Comparison of ENCODE assay signal across 14 mouse cellular contexts in genomic region chr17:12204689-12205014, GRCm38 (mm10).
DNase-seq lines count a peak whose midpoint lies in the region; ATAC-seq and TF ChIP-seq lines count a peak whose summit lies in the region.
"Had no signal": no experiment of that assay in that cellular context is flagged by ENCODE, and none has a peak within 500 bp of the region (broad histone marks: within the 10 kb centered on the region; RNA-seq: fewer than 3 reads in every experiment).

No protein-coding gene starts in this region.

- H3K27ac ChIP-seq in forebrain, embryonic 11.5 days (ENCODE audit: low read depth, low read length): peak overlapping the region; percentile 46; the same call in 1 of the 2 replicates
- H3K27ac ChIP-seq in forebrain, postnatal 0 days (ENCODE audit: low read depth, low read length): no peak overlapping the region
- peak overlapping the region; percentile 100 for H3K27ac ChIP-seq in liver, embryonic 11.5 days (ENCODE audit: low read depth, low read length)
- peak overlapping the region; percentile 66 for H3K27ac ChIP-seq in intestine, embryonic 15.5 days
- H3K27ac ChIP-seq in stomach, embryonic 14.5 days (ENCODE audit: low read length): peak overlapping the region; percentile 35; the same call in 1 of the 2 replicates
- H3K27ac ChIP-seq: left cerebral cortex, adult 2 months had no signal

- H3K4me1 ChIP-seq in forebrain, embryonic 11.5 days (replicated peaks; ENCODE audit: control insufficient read depth, insufficient read depth, low read length): no peaks in the 10 kb centered on the region
- peaks cover 9% of the 10 kb centered on the region for H3K4me1 ChIP-seq in forebrain, postnatal 0 days (ENCODE audit: insufficient read depth)
- H3K4me1 ChIP-seq in liver, embryonic 11.5 days (replicated peaks; ENCODE audit: control insufficient read depth, insufficient read depth, low read length): peaks cover 68% of the 10 kb centered on the region
- H3K4me1 ChIP-seq in intestine, embryonic 15.5 days (replicated peaks): peaks cover 37% of the 10 kb centered on the region
- peaks cover 42% of the 10 kb centered on the region for H3K4me1 ChIP-seq in stomach, embryonic 14.5 days (ENCODE audit: control insufficient read depth, insufficient read depth, low read length)

- H3K9me3 ChIP-seq in forebrain, embryonic 11.5 days (ENCODE audit: control insufficient read depth, low read length): no peaks in the 10 kb centered on the region
- no peaks in the 10 kb centered on the region for H3K9me3 ChIP-seq in forebrain, postnatal 0 days (ENCODE audit: low read length)
- no peaks in the 10 kb centered on the region for H3K9me3 ChIP-seq in liver, embryonic 11.5 days (ENCODE audit: control insufficient read depth, low read length)
- no peaks in the 10 kb centered on the region for H3K9me3 ChIP-seq in intestine, embryonic 15.5 days
- no peaks in the 10 kb centered on the region for H3K9me3 ChIP-seq in stomach, embryonic 14.5 days (ENCODE audit: control insufficient read depth, low read depth, low read length)

- TF ChIP-seq CTCF in forebrain, postnatal 0 days (IDR thresholded peaks at IDR 0.05; ENCODE audit: low read depth): no peak

- no peak overlapping the region for H3K9ac ChIP-seq in forebrain, embryonic 11.5 days (ENCODE audit: low read length)
- H3K9ac ChIP-seq in forebrain, postnatal 0 days: no peak overlapping the region
- peak overlapping the region; percentile 67 for H3K9ac ChIP-seq in liver, embryonic 11.5 days (ENCODE audit: low read depth, low read length)
- H3K9ac ChIP-seq in intestine, embryonic 15.5 days: no peak overlapping the region
- H3K9ac ChIP-seq in stomach, embryonic 14.5 days (replicated peaks; ENCODE audit: low read depth, low read length): no peak overlapping the region

- DNase-seq in forebrain, embryonic 11.5 days (ENCODE audit: low spot score): no peak
- no peak for DNase-seq in forebrain, postnatal 0 days
- no peak for DNase-seq in liver, embryonic 11.5 days (ENCODE audit: low spot score)
- no peak for DNase-seq in liver
- DNase-seq in gastrocnemius, postnatal 36 days: no peak
- no peak for DNase-seq in left cerebral cortex, postnatal 10 days (ENCODE audit: extremely low spot score in 1 of 2, low spot score in 2 of 2)
- DNase-seq: adrenal gland, postnatal 25 days; cerebellum, adult 8-10 months; gastrocnemius, postnatal 25 days; kidney, adult 11 months; lung, postnatal 36 days had no signal

- intact Hi-C loops in gastrocnemius, postnatal 36 days (cut with DNase I): no loop called here
- intact Hi-C loops in left cerebral cortex, postnatal 10 days (cut with DNase I): no loop called here

- no peaks in the 10 kb centered on the region for H3K27me3 ChIP-seq in forebrain, embryonic 11.5 days (ENCODE audit: control insufficient read depth, insufficient read depth, low read length)
- no peaks in the 10 kb centered on the region for H3K27me3 ChIP-seq in forebrain, postnatal 0 days (ENCODE audit: insufficient read depth, low read length)
- H3K27me3 ChIP-seq in liver, embryonic 11.5 days (replicated peaks; ENCODE audit: control insufficient read depth, insufficient read depth, low read length): no peaks in the 10 kb centered on the region
- H3K27me3 ChIP-seq in intestine, embryonic 15.5 days (replicated peaks): no peaks in the 10 kb centered on the region
- H3K27me3 ChIP-seq in stomach, embryonic 14.5 days (ENCODE audit: control insufficient read depth, insufficient read depth, low read length): no peaks in the 10 kb centered on the region

- H3K4me2 ChIP-seq in forebrain, embryonic 11.5 days (ENCODE audit: low read depth, low read length, severe bottlenecking): no peak overlapping the region
- H3K4me2 ChIP-seq in forebrain, postnatal 0 days (ENCODE audit: low read depth): no peak overlapping the region
- peak overlapping the region; percentile 46 for H3K4me2 ChIP-seq in liver, embryonic 11.5 days
- no peak overlapping the region for H3K4me2 ChIP-seq in intestine, embryonic 15.5 days (replicated peaks)
- H3K4me2 ChIP-seq in stomach, embryonic 14.5 days (replicated peaks; ENCODE audit: low read depth, low read length): no peak overlapping the region

- no peak for ATAC-seq in forebrain, embryonic 11.5 days (replicated peaks; ENCODE audit: low FRiP score)
- no peak for ATAC-seq in forebrain, postnatal 0 days
- ATAC-seq in liver, embryonic 11.5 days (replicated peaks; ENCODE audit: low FRiP score): no peak
- ATAC-seq in intestine, embryonic 15.5 days: no peak
- ATAC-seq in stomach, embryonic 14.5 days (ENCODE audit: insufficient number of reproducible peaks, insufficient read depth, low FRiP score, low read depth): no peak

- WGBS in forebrain, embryonic 11.5 days: 86% methylated on average over 3 of the region's 3 CpGs
- WGBS in forebrain, postnatal 0 days: 61% methylated on average over 3 of the region's 3 CpGs
- 59% methylated on average over 3 of the region's 3 CpGs for WGBS in liver, embryonic 11.5 days
- WGBS in intestine, embryonic 15.5 days: 76% methylated on average over 3 of the region's 3 CpGs
- WGBS in stomach, embryonic 14.5 days: 62% methylated on average over 3 of the region's 3 CpGs

- no peak overlapping the region for H3K4me3 ChIP-seq in forebrain, embryonic 11.5 days (ENCODE audit: low read depth, low read length)
- no peak overlapping the region for H3K4me3 ChIP-seq in forebrain, postnatal 0 days (ENCODE audit: low read depth, low read length)
- no peak overlapping the region for H3K4me3 ChIP-seq in liver, embryonic 11.5 days (ENCODE audit: low read depth, low read length)
- H3K4me3 ChIP-seq in intestine, embryonic 15.5 days (replicated peaks): no peak overlapping the region
- H3K4me3 ChIP-seq in stomach, embryonic 14.5 days (ENCODE audit: low read depth, low read length): no peak overlapping the region
- H3K4me3 ChIP-seq: left cerebral cortex, adult 2 months had no signal

- no peaks in the 10 kb centered on the region for H3K36me3 ChIP-seq in forebrain, embryonic 11.5 days (ENCODE audit: control insufficient read depth, insufficient read depth, low read length)
- no peaks in the 10 kb centered on the region; the same call in 1 of the 2 replicates for H3K36me3 ChIP-seq in forebrain, postnatal 0 days (ENCODE audit: insufficient read depth)
- H3K36me3 ChIP-seq in liver, embryonic 11.5 days (ENCODE audit: control insufficient read depth, insufficient read depth, low read length): 0 out of 2 replicates have a peak, but pooled peaks cover 2% of the 10 kb centered on the region
- no peaks in the 10 kb centered on the region for H3K36me3 ChIP-seq in intestine, embryonic 15.5 days
- no peaks in the 10 kb centered on the region for H3K36me3 ChIP-seq in stomach, embryonic 14.5 days (ENCODE audit: control insufficient read depth, insufficient read depth, low read length)
